Mouse (Mus musculus) neural tube, embryonic 13.5 days (tissue): Measurements from ENCODE around the gene Bnipl. TPM values are rescaled to one million over a fixed set of nuclear protein-coding genes. Genes with fewer than 3 reads are reported as not detected.

Source experiments
- polyA plus RNA-seq: library from polyadenylated mRNA; unstranded; fragments of >200 nt; fragmentation: Nextera tagmentation; extraction: Ambion mirVana; gene quantifications from 2 replicates; pipeline ENCODE4 v1.2.1, GENCODE M21; 2015

The Bnipl gene
- polyA plus RNA-seq, 1 experiment from 2014 or later: not detected

Other genes starting within 250 kb of the Bnipl start
- gene Zfp687, start 235.7 kb downstream of the Bnipl start, polyA plus RNA-seq: 20.4 and 21.5 TPM in 2 replicates
- 274 and 279 TPM in 2 replicates for gene Psmd4, start 208.6 kb downstream of the Bnipl start, polyA plus RNA-seq
- 17.3 and 18.6 TPM in 2 replicates for gene Pip5k1a, start 144.3 kb downstream of the Bnipl start, polyA plus RNA-seq
- gene Vps72, start 140.2 kb downstream of the Bnipl start, polyA plus RNA-seq: 201 and 203 TPM in 2 replicates
- 0.96 and 1.7 TPM in 2 replicates for gene Tmod4, start 126.7 kb downstream of the Bnipl start, polyA plus RNA-seq
- 96.8 and 98.2 TPM in 2 replicates for gene Scnm1, start 117.2 kb downstream of the Bnipl start, polyA plus RNA-seq
- 34.7 and 39.1 TPM in 2 replicates for gene Lysmd1, start 117.1 kb downstream of the Bnipl start, polyA plus RNA-seq
- gene Tnfaip8l2, start 108.8 kb downstream of the Bnipl start, polyA plus RNA-seq: 3.0 and 3.3 TPM in 2 replicates
- 33.8 and 34.3 TPM in 2 replicates for gene Sema6c, start 90.7 kb downstream of the Bnipl start, polyA plus RNA-seq
- 3.3 and 4.1 TPM in 2 replicates for gene Gabpb2, start 33.3 kb downstream of the Bnipl start, polyA plus RNA-seq
- 60.8 and 61.3 TPM in 2 replicates for gene Cdc42se1, start 22.5 kb downstream of the Bnipl start, polyA plus RNA-seq
- 267 and 299 TPM in 2 replicates for gene Mllt11, start 19.0 kb downstream of the Bnipl start, polyA plus RNA-seq
- gene Gm128, start 9.6 kb downstream of the Bnipl start, polyA plus RNA-seq: 0.15 TPM in 1 of 2 replicates, not detected in the other
- 49.3 and 52.7 TPM in 2 replicates for gene Mindy1, start 30.2 kb upstream of the Bnipl start, polyA plus RNA-seq
- gene Prune1, start 30.9 kb upstream of the Bnipl start, polyA plus RNA-seq: 46.3 and 47.1 TPM in 2 replicates
- gene Anxa9, start 56.0 kb upstream of the Bnipl start, polyA plus RNA-seq: 0.26 and 0.57 TPM in 2 replicates
- 96.7 and 104 TPM in 2 replicates for gene Cers2, start 63.6 kb upstream of the Bnipl start, polyA plus RNA-seq
- gene Setdb1, start 106.0 kb upstream of the Bnipl start, polyA plus RNA-seq: 43.0 and 44.6 TPM in 2 replicates
- gene 4930558C23Rik, start 151.6 kb upstream of the Bnipl start, polyA plus RNA-seq: not detected in 2 replicates
- 19.2 and 22.7 TPM in 2 replicates for gene Arnt, start 183.2 kb upstream of the Bnipl start, polyA plus RNA-seq
- gene Ctsk, start 248.1 kb upstream of the Bnipl start, polyA plus RNA-seq: 13.3 and 19.2 TPM in 2 replicates